Mouse (Mus musculus) hindbrain, embryonic 13.5 days (tissue): ENCODE measurements around the gene Hapln2. TPM values are rescaled to one million over a fixed set of nuclear protein-coding genes. Genes with fewer than 3 reads are reported as not detected.

Experiments
- ATAC-seq: fragments of 200-750 bp; cut with Nextera tagmentation; 2 replicates; pipeline ENCODE4 v1.8.0; 2017; ENCODE audit warnings: moderate TSS enrichment; ENCODE audit not compliant: low FRiP score
- H3K27ac ChIP-seq: fragments of 300-500 bp; sonication (generic); 2 replicates; pipeline ENCODE4 v1.5.1; 2015; ENCODE audit warnings: inconsistent platforms, mild to moderate bottlenecking, moderate library complexity
- H3K27me3 ChIP-seq: fragments of 300-500 bp; sonication (generic); 2 replicates; pipeline ENCODE4 v1.6.1; 2015; ENCODE audit warnings: mild to moderate bottlenecking, inconsistent platforms
- H3K36me3 ChIP-seq: fragments of 300-500 bp; sonication (generic); 2 replicates; pipeline ENCODE4 v1.6.1; 2015; ENCODE audit warnings: mild to moderate bottlenecking, inconsistent platforms
- H3K4me1 ChIP-seq: fragments of 300-500 bp; sonication (generic); replicated peaks from 2 replicates; pipeline ENCODE4 v1.6.1; 2015; ENCODE audit warnings: inconsistent platforms
- H3K4me2 ChIP-seq: fragments of 300-500 bp; sonication (generic); 2 replicates; pipeline ENCODE4 v1.6.1; 2015; ENCODE audit warnings: inconsistent platforms, mild to moderate bottlenecking, moderate library complexity
- H3K4me3 ChIP-seq: fragments of 300-500 bp; sonication (generic); 2 replicates; pipeline ENCODE4 v1.5.1; 2015; ENCODE audit warnings: mild to moderate bottlenecking, inconsistent platforms
- H3K9ac ChIP-seq: fragments of 300-500 bp; sonication (generic); 2 replicates; pipeline ENCODE4 v1.6.1; 2015; ENCODE audit warnings: mild to moderate bottlenecking, inconsistent platforms
- H3K9me3 ChIP-seq: fragments of 300-500 bp; sonication (generic); 2 replicates; pipeline ENCODE4 v1.6.1; 2016; ENCODE audit warnings: inconsistent platforms
- WGBS: fragments of 180-500 bp; shearing (Covaris S2); methylation state at CpG from one replicate; pipeline ENCODE4 v1.1.7; 2015; 5-methylcytosine and 5-hydroxymethylcytosine counted together
- polyA plus RNA-seq: library from polyadenylated mRNA; unstranded; fragments of >200 nt; fragmentation: Nextera tagmentation; extraction: Ambion mirVana; gene quantifications from 2 replicates; pipeline ENCODE4 v1.2.1, GENCODE M21; 2015

Hapln2 gene
- polyA plus RNA-seq = 0.47 and 0.56 TPM in 2 replicates

DNA sequence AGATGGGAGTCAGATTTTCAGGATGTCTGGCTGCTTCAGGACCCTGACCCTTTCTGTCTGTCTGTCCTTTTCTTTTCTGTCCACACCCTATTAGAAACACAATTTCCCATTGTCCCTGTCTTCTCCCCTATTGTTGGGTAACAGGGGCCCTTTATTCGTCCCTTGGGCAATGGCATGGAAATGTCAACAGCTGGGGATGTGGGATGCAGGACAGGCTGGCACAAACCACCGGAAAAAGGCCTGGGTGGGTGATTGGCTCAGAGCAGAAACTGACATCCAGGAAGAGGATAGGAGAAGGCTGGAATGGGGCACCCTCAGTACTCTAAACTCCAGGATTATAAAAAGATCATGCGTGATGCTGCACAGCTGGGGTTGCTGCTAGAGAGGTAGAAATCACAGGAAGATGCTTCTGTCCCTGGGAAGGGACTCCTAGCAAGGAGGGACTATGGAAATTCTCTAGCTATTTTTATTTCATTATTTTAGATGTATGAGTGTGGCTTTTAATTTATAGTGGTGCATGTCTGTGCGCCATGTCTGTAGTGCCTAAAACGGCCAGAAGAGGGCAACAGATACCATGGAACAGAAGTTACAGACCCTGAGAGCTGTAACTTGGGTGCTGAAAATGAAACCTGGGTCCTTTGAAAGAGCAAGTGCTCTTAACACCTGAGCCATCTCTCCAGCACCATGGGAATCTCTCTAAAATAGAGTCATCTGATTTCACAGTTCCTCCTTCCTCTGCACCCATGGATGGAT, at the start of gene Hapln2:
Gene Hapln2, minus strand, starts transcription at position 150 of the 753 bp plus-strand sequence.
- Histone ChIP-seq H3K36me3 (no peaks in the 10 kb centered on the region), H3K4me1 (peaks cover 17% of the 10 kb centered on the region), H3K9me3 (no peaks in the 10 kb centered on the region), H3K27ac (no peak within 1 kb of the TSS), H3K27me3 (peaks cover 81% of the 10 kb centered on the region), H3K4me3 (no peak within 1 kb of the TSS), H3K4me2 (no peak within 1 kb of the TSS), H3K9ac (no peak within 1 kb of the TSS)
- 40% methylated on average over 5 of the region's 5 CpGs for WGBS
- no peak for ATAC-seq

DNA sequence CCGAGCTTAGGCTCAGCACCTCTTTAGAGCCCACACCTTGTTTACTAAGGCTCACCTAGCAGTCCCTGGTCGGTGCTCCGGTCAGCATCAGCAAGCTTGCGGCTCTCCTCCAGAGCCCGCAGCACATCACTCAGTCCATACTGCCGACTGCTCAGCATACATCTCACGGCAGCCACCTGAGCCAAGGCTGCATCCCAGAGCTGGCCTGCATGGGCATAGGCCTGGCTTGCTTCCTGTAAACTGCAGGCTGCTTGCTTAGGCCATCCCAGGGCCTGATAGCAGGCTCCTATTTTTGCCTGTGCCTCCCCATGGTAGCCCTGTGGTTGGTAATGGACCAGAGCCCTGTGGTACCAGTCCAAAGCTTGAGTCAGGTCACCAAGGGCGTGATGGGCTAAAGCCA, 47.4 kb upstream of the Hapln2 start:
- no peak overlapping the region for H3K4me3 ChIP-seq
- no peak overlapping the region for H3K4me2 ChIP-seq
- 0 out of 2 replicates have a peak overlapping the region, but pooled peaks have one; percentile 9 for H3K9ac ChIP-seq
- no peak for ATAC-seq
- no peaks in the 10 kb centered on the region for H3K36me3 ChIP-seq
- no peaks in the 10 kb centered on the region for H3K9me3 ChIP-seq
- H3K27me3 ChIP-seq = peaks cover 24% of the 10 kb centered on the region
- H3K4me1 ChIP-seq = no peaks in the 10 kb centered on the region
- no peak overlapping the region for H3K27ac ChIP-seq
- 81% methylated on average over 8 of the region's 8 CpGs for WGBS

DNA sequence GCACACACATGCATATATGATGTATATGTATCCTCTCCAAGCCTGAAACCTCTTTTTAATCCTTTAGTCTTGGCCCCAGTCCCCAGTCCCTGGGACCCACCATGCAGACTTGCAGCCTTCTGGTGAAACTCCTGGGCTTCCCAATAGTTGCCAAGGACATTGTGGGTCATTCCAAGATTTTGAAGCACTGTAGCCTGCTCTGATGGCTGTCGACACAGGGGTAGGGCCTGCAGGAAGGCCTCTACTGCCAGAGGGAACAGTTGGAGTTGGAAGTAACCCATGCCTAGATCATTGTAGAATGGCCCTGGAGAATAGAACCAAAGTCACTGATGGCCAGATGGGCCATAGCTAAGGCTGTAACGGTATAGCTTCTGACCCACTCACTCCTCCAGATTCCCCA, 47.0 kb upstream of the Hapln2 start:
- Histone ChIP-seq H3K27me3 (peaks cover 25% of the 10 kb centered on the region), H3K4me1 (no peaks in the 10 kb centered on the region), H3K36me3 (no peaks in the 10 kb centered on the region), H3K9ac (0 out of 2 replicates have a peak overlapping the region, but pooled peaks have one; percentile 9), H3K4me3 (no peak overlapping the region), H3K4me2 (no peak overlapping the region), H3K9me3 (no peaks in the 10 kb centered on the region), H3K27ac (no peak overlapping the region)
- ATAC-seq = no peak
- 79% methylated on average over 2 of the region's 2 CpGs for WGBS

DNA sequence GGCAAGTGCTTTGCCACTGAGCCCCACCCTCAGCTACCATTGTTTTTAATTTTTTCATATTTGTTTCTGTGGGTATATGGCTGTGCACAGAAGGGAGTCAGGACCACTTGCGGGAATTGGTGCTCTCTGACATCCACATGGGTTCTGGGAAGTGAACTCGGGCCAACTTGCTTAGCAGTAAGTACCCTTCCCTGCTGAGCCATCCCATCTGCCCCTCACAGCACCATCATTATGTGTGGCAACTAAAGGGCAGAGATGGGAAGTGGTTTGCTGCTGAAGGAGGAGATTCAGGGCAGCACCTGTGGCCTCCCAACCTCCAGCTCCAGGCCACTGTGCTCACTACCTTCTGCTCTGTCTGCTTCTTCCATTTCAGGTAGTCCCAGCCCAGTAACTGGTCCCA, 46.2 kb upstream of the Hapln2 start:
- no peaks in the 10 kb centered on the region for H3K9me3 ChIP-seq
- no peak for ATAC-seq
- H3K27me3 ChIP-seq = peaks cover 25% of the 10 kb centered on the region
- H3K36me3 ChIP-seq = no peaks in the 10 kb centered on the region
- H3K4me1 ChIP-seq = no peaks in the 10 kb centered on the region
- H3K27ac ChIP-seq = no peak overlapping the region
- H3K9ac ChIP-seq = no peak overlapping the region
- 74% methylated on average over 2 of the region's 2 CpGs for WGBS
- H3K4me3 ChIP-seq = no peak overlapping the region
- no peak overlapping the region for H3K4me2 ChIP-seq

DNA sequence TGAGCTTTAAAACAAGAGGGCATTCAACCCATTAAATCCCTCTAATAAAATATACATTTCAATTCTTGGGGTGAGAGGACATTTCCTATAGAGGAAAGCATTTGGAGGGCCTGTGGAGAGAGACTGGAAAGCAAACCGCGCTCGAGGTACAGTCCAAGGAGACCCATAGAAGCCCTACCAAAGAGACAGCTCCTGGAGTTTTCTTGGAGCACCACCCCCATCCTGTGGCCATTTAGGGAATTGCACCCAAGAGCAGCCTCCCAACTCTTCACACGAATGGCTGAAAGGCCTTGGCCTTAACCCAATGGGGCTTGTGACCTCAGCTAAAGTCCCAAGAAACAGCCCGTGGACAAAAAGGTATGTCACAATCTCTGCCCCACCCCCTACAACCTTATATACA, 44.4 kb upstream of the Hapln2 start:
- Histone ChIP-seq H3K4me2 (no peak overlapping the region), H3K27me3 (peaks cover 25% of the 10 kb centered on the region), H3K4me3 (no peak overlapping the region), H3K27ac (no peak overlapping the region), H3K9me3 (no peaks in the 10 kb centered on the region), H3K4me1 (no peaks in the 10 kb centered on the region), H3K9ac (no peak overlapping the region), H3K36me3 (no peaks in the 10 kb centered on the region)
- ATAC-seq = peak; percentile 79
- 3% methylated on average over 5 of the region's 5 CpGs for WGBS

DNA sequence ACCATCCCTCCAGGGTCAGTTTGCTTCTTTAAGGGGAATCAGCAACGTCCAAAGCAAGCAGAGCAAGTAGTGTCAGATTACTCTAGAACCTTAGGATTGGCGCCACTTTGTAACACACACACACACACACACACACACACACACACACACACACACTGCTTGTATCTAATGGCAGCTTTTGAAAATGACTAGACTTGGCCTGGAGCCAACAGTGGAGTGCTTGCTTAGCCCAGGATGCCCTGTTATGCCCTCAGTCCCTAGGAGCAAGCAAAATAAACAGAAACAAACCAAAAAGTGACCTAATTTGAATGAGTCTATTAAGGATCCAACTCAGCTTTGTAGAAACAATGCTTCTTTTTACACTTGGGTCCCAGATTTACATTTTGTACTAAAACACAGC, 41.0 kb upstream of the Hapln2 start:
- H3K36me3 ChIP-seq = no peaks in the 10 kb centered on the region
- no peak overlapping the region for H3K4me2 ChIP-seq
- no peaks in the 10 kb centered on the region for H3K4me1 ChIP-seq
- no peak overlapping the region for H3K9ac ChIP-seq
- 44% methylated on average over 2 of the region's 2 CpGs for WGBS
- no peak overlapping the region for H3K27ac ChIP-seq
- H3K4me3 ChIP-seq = no peak overlapping the region
- no peaks in the 10 kb centered on the region for H3K9me3 ChIP-seq
- ATAC-seq = no peak
- H3K27me3 ChIP-seq = peaks cover 25% of the 10 kb centered on the region

DNA sequence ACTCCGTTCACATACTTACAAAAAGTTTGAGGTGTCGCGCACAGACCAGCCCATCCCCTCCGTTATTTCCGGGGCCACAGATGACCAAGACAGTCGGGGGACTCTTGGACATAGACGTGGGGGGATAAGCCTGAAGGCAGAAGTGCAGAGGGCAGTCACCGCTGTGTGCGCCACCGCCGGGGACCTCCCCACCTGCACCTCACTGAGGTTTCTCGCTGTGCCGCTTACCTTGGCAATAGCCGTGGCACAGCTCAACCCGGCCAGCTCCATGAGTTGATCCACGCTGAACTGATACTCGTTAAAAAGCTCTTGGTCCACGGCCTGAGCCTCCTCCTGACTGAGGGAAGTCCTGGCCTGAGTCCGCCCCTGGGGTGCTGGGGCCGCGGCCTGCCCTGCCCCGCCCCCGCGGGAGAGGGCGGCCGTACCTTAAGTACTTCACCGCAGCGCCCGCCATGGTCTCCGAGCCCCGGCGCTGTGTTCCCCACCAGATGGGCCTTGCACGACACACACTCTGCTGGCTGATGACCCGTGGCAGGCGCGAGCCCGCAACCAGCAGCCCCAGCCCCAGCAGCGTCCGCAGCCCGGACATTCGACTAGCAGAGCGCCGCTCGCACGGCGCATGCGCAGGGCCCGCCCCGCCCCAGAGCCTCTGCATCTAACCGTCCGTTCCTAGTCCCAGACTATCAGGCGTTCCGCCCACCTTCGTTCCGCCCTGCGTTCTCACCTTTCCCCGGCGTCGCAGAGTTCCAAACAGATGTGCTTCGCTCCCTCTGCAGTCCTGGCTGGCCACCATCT, 30.7 kb upstream of the Hapln2 start, which contains the start of gene Naxe:
Gene Naxe, minus strand, starts transcription at position 594 of the 795 bp plus-strand sequence.
- Histone ChIP-seq H3K27ac (peak within 1 kb of the TSS; percentile 81), H3K9ac (peak within 1 kb of the TSS; percentile 96), H3K4me2 (peak within 1 kb of the TSS; percentile 88), H3K4me3 (peak within 1 kb of the TSS; percentile 94), H3K4me1 (peaks cover 20% of the 10 kb centered on the region), H3K9me3 (no peaks in the 10 kb centered on the region), H3K36me3 (peaks cover 38% of the 10 kb centered on the region), H3K27me3 (no peaks in the 10 kb centered on the region)
- peak; percentile 95 for ATAC-seq
- WGBS = under 1% methylated on average over 60 of the region's 60 CpGs

DNA sequence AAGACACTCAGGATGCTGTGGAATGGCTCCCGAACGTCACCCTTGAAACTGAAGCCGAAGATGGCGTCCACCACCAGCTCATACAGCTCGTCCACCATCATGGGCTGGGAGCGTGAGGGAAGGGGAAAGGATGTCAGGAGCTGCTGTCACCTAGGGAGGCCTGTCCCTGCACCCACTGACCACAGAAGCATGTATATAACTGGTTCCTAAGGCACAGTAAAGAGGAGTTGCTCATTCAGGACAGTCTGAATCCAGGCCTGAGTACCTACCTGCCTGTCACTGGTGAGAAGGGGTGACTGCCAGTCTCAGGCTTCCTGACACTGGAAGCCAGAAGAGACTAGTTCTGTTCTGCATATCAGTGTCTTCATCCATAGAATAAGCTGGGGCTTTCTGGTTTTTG, 29.6 kb upstream of the Hapln2 start:
- Histone ChIP-seq H3K27me3 (no peaks in the 10 kb centered on the region), H3K27ac (no peak overlapping the region), H3K4me3 (peak overlapping the region; percentile 94), H3K36me3 (peaks cover 49% of the 10 kb centered on the region), H3K4me2 (peak overlapping the region; percentile 88), H3K9ac (peak overlapping the region; percentile 96; the same call in 1 of the 2 replicates), H3K4me1 (peaks cover 20% of the 10 kb centered on the region), H3K9me3 (no peaks in the 10 kb centered on the region)
- ATAC-seq = no peak
- 91% methylated on average over 6 of the region's 6 CpGs for WGBS

DNA sequence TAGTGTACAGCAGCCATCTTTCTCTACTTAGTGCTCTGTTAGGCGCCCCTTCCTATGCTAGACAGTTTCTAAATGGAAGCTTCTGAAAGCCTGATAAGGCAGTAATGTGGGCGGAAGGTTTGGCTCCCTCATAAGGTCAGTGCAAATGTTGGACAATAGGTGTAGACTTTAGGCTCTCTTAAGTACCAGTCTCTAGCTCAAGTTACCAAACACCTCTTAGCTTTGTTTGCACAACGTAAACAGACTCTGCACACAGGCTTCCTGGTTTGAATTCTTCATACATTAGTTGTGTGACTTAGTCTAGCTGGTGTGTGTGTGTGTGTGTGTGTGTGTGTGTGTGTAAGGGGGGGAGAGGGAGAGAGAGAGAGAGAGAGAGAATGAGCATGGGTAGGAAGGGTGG, 22.1 kb upstream of the Hapln2 start:
- no peaks in the 10 kb centered on the region for H3K9me3 ChIP-seq
- no peaks in the 10 kb centered on the region for H3K27me3 ChIP-seq
- 93% methylated on average over 3 of the region's 3 CpGs for WGBS
- no peak for ATAC-seq
- no peak overlapping the region for H3K9ac ChIP-seq
- H3K4me2 ChIP-seq = no peak overlapping the region
- H3K4me3 ChIP-seq = no peak overlapping the region
- peaks cover 44% of the 10 kb centered on the region for H3K36me3 ChIP-seq
- H3K27ac ChIP-seq = no peak overlapping the region
- 0 out of 2 replicates have a peak, but pooled peaks cover 2% of the 10 kb centered on the region for H3K4me1 ChIP-seq

DNA sequence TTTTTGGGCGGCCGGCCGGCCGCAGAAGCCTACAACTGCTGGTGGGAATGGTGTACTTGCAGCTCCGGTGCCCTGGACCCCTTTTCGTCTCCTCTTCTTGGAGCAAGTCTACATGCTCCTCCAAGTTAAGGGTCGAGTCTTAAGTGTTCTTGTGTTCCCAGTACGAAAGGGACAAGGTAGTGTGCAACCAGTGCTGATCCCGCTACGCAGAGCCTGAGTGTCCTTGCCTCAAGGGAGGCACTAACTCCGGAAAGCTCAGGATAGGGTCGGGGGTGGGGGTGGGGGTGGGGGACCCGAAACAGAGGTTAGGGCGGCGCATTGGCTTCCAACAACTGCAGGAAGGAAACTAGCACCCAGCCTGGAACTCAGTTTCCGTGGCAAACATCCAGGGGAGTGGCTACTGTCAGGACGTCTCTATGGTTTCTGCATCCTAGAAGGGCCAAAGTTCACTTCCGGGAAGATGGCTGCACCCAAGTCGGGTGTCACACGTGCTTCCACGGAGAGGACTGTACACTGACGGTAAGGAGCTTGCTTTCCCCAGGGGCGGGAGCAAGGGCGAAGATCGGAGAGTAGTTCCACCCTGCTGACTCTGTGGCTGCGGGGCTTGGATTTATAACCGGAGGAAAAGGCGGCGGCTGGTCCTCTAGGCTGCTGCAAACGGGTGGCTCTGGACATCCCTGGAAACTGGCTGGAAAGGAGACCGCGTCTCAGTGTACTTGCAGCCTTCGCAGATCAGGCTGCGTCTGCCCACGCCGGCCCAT, 15.5 kb upstream of the Hapln2 start, which contains the start of gene Gpatch4:
Gene Gpatch4, plus strand, starts transcription at position 448 of the 761 bp plus-strand sequence.
- Histone ChIP-seq H3K4me2 (peak within 1 kb of the TSS; percentile 88), H3K9ac (peak within 1 kb of the TSS; percentile 69), H3K27me3 (peaks cover 28% of the 10 kb centered on the region), H3K4me3 (peak within 1 kb of the TSS; percentile 82), H3K27ac (peak within 1 kb of the TSS; percentile 58), H3K9me3 (no peaks in the 10 kb centered on the region), H3K36me3 (no peaks in the 10 kb centered on the region), H3K4me1 (peaks cover 13% of the 10 kb centered on the region)
- peak; percentile 96 for ATAC-seq
- WGBS = 10% methylated on average over 36 of the region's 36 CpGs

DNA sequence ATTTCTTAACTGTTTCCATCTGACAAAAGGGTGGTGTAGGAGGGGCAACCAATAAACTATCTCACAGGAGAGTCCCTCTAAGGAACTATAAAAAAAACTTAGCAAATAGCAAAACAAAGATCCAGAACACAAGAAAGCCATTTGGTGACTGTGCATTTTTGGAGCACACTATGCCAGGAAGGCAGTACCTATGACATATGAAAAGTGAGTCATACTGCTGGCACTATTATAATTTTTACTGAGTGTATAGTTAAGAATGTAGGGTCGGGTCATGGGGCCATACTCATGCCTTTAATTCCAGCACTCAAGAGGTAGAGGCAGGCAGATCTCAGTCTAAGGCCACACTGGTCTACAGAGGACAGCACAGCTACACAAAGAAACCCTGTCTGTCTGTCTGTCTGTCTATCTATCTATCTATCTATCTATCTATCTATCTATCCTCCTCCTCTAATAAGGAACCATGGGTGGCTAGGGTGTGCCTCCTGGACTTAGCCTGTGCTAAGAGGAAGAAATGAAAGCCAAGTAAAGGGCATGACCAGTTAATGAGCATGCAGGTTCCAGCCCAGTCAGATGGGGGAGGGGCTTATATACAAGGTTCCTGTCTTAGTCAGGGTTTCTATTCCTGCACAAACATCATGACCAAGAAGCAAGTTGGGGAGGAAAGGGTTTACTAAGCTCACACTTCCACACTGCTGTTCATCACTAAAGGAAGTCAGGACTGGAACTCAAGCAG, 8.3 kb upstream of the Hapln2 start:
- H3K4me1 ChIP-seq = no peaks in the 10 kb centered on the region
- no peak overlapping the region for H3K4me3 ChIP-seq
- H3K4me2 ChIP-seq = no peak overlapping the region
- WGBS = 75% methylated on average over 1 of the region's 1 CpGs
- no peak for ATAC-seq
- peaks cover 61% of the 10 kb centered on the region for H3K27me3 ChIP-seq
- H3K9me3 ChIP-seq = no peaks in the 10 kb centered on the region
- no peak overlapping the region for H3K9ac ChIP-seq
- no peaks in the 10 kb centered on the region for H3K36me3 ChIP-seq
- H3K27ac ChIP-seq = no peak overlapping the region
